Mouse (Mus musculus): ENCODE results near the gene Cflar. TPM values are rescaled to one million over a fixed set of nuclear protein-coding genes. Genes with fewer than 3 reads are reported as not detected.

Gene Cflar
- polyA plus RNA-seq, 1 experiment from 2014 or later, result 16.3 TPM

DNA sequence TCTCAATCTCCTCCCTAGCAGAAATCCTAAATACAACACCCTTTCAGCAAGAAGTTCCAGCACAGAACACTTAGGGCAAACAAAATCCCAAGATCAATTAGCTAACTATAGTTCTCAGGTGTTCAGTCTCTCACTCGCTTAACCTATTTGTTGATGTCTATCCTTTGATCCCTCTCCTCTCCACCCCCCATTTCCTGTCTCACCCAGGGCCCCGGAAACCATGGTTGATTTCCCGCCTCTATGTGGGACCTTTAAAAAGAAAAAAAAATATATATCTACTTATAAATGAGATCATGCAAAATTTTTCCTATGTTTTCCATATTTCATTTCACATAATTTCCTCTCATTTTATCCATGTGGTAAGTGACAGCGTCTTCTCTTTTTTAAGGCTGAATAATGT lies 9.7 kb downstream of the Cflar start:
- WGBS (ENCODE audit: insufficient replicate concordance), result 30% methylated on average over 4 of the region's 4 CpGs
- Histone ChIP-seq H3K27ac (replicated peaks) (no peak overlapping the region), H3K4me3 (replicated peaks) (no peak overlapping the region), H3K27me3 (no peaks in the 10 kb centered on the region), H3K36me3 (replicated peaks) (peaks cover 4% of the 10 kb centered on the region), H3K4me1 (replicated peaks) (peaks cover 45% of the 10 kb centered on the region), H3K4me2 (no peak overlapping the region), H3K9ac (no peak overlapping the region), H3K9me3 (replicated peaks) (no peaks in the 10 kb centered on the region)
- no peak for ATAC-seq (ENCODE audit: insufficient read depth)

DNA sequence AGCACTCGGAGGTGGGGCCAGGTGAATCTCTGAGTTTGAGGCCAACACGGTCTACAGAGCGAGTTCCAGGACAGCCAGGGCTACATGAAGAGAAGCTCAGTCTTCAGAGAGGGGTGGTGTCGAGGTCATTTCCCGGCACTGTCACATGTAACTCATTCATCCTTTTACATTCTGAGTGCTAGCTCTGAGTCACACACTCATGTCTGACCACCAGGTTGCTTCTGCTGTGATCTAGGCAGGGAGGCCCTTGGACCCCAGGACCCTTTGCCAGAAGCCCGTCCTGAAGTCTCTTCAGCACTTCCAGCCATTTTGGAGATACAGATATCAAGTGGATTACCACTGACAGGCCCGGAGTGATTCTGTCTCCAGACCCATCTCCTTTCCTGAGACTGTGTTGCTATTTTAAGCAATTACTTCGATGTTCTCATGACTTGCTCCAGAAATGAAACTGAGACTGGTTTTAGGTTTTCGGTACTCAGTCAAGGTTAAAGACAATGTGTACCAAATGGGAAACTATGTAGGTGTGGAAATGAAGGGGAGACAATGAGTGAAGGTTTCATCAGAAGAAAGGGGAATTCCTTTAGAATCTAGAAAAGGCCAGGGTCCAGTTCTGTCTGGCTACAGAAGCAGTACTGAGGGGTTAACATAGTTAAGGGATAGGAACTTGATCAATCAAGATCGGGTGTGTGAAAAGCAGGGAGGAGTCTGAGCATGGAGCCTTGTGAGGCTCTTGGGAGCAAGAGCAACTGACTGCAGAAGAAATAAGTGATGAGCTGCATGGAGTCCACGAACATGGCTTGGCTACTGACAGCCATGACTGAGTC lies 11.0 kb downstream of the Cflar start:
- ATAC-seq (ENCODE audit: insufficient read depth), result no peak
- H3K36me3 ChIP-seq (replicated peaks), result peaks cover 8% of the 10 kb centered on the region
- no peaks in the 10 kb centered on the region for H3K9me3 ChIP-seq (replicated peaks)
- no peaks in the 10 kb centered on the region for H3K27me3 ChIP-seq
- no peak overlapping the region for H3K4me2 ChIP-seq
- H3K4me1 ChIP-seq (replicated peaks), result peaks cover 37% of the 10 kb centered on the region
- WGBS (ENCODE audit: insufficient replicate concordance), result 62% methylated on average over 11 of the region's 11 CpGs
- H3K27ac ChIP-seq (replicated peaks), result no peak overlapping the region
- H3K4me3 ChIP-seq (replicated peaks), result no peak overlapping the region
- H3K9ac ChIP-seq, result no peak overlapping the region

DNA sequence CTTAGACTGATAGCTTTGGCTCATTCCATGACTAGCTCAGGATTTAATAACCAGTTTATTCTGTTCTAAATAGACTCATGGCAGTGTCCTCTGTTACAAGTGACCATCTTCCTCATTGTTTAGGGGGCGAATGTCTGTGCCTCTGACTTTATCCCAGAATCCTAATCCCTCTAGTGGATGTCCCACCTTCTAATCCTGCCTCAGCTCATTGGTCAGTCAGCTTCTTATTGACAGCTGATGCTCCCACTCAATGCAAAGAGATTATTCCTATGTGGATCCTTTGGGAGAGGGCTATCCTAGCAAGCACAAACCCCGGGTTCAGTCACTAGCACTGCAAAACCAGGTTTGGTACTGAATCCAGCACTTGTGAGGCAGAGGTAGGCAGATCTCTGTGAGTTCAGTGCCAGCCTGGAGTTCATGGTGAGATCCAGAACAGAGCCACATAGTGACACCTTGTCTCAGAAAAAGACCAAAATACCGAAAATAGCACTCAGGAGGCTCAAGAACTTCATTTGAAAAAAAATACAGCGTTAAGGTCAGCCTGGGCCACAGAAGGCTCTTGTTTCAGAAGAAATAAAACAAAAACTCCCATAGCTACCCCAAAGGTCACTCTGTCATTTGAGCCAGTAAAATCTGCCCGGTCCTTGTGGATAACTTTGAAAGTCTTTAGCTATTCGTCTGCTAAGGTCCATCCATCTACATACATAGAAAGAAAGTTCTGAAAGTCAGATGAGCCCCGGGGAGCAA lies 11.9 kb downstream of the Cflar start:
- no peaks in the 10 kb centered on the region for H3K27me3 ChIP-seq

DNA sequence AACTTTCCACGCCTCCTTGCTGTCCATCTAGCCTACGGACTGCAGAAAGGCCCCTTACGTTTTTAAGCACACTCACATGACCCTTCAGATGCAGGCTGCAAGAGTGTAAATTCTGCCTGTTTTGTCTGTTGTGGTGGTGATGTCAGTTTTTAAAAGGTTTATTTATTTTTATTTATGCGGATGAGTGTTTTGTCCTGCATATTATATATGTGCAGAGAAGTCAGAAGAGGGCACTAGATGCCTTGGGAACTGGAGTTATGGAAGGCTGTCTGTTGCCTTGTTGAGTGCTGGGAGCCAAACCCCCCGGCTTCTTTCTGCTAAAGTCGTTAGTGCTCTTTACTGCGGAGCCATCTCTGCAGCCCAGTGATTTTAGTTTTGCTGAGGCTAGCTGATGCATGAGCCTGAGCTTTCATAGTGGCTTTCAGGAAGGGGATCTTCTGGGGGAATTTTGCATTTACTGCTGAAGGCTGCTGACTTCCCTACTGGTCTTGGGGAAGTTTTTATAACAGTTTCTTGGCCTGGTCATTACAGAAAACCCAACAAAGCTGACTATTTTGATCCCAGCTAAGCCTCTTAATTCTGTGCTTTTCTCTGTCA lies 12.6 kb downstream of the Cflar start:
- no peak overlapping the region for H3K27ac ChIP-seq (replicated peaks)
- H3K27me3 ChIP-seq, result no peaks in the 10 kb centered on the region
- H3K36me3 ChIP-seq (replicated peaks), result peaks cover 23% of the 10 kb centered on the region
- H3K4me2 ChIP-seq, result no peak overlapping the region
- no peak for ATAC-seq (ENCODE audit: insufficient read depth)
- no peak overlapping the region for H3K4me3 ChIP-seq (replicated peaks)
- no peaks in the 10 kb centered on the region for H3K9me3 ChIP-seq (replicated peaks)
- H3K4me1 ChIP-seq (replicated peaks), result peaks cover 37% of the 10 kb centered on the region
- WGBS (ENCODE audit: insufficient replicate concordance), result 54% methylated on average over 7 of the region's 7 CpGs
- H3K9ac ChIP-seq, result no peak overlapping the region

More for the DNA sequence above, 11.9 kb downstream of the Cflar start:
- no peak for ATAC-seq (ENCODE audit: insufficient read depth)
- no peak overlapping the region for H3K9ac ChIP-seq
- peaks cover 17% of the 10 kb centered on the region for H3K36me3 ChIP-seq (replicated peaks)
- H3K4me2 ChIP-seq, result no peak overlapping the region
- no peak overlapping the region for H3K27ac ChIP-seq (replicated peaks)
- H3K4me1 ChIP-seq (replicated peaks), result peaks cover 41% of the 10 kb centered on the region
- no peaks in the 10 kb centered on the region for H3K9me3 ChIP-seq (replicated peaks)
- WGBS (ENCODE audit: insufficient replicate concordance), result 67% methylated on average over 7 of the region's 7 CpGs
- no peak overlapping the region for H3K4me3 ChIP-seq (replicated peaks)

DNA sequence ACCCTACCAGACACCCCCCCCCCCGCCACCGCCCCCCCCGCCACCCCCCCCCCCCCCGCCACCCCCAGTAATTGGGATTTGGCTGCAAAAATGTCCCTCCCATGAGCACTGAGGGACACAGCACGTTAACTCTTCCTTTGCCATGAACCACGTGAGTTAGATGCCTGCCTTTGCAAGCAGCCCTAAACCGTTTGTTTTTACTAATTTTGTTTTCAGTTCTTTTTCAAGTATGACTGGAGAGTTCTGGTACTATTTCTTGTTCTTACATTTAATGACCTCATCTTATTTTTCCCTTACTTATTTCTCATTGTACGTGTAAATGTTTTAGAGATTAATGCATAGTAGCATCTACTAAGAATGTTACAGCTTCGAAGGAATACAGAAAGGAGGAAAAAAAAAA lies 13.2 kb downstream of the Cflar start:
- WGBS (ENCODE audit: insufficient replicate concordance), result 54% methylated on average over 8 of the region's 9 CpGs
- no peak overlapping the region for H3K9ac ChIP-seq
- no peak overlapping the region for H3K27ac ChIP-seq (replicated peaks)
- ATAC-seq (ENCODE audit: insufficient read depth), result no peak
- H3K27me3 ChIP-seq, result no peaks in the 10 kb centered on the region
- no peak overlapping the region for H3K4me3 ChIP-seq (replicated peaks)
- peaks cover 30% of the 10 kb centered on the region for H3K36me3 ChIP-seq (replicated peaks)
- H3K4me2 ChIP-seq, result no peak overlapping the region
- peaks cover 31% of the 10 kb centered on the region for H3K4me1 ChIP-seq (replicated peaks)
- no peaks in the 10 kb centered on the region for H3K9me3 ChIP-seq (replicated peaks)

DNA sequence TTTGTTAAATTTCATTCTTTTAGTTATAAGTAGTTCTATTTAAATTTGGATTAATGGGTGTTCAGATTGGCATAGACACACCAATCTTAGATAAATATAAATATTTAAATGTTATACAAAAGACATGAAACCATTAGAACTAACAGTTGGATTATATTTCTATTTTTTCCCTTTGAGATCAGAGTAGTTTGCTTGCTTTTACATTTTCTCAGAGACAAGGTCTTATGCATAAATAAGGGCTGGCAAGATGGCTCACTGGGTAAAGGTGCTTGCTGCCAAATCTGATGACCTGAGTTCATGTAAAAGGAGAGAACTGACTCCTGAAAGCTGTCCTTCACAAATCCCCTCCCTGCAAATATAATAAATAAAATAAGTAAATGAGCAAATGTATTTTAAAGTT lies 13.8 kb downstream of the Cflar start:
- H3K4me1 ChIP-seq (replicated peaks), result peaks cover 26% of the 10 kb centered on the region
- ATAC-seq (ENCODE audit: insufficient read depth), result no peak
- H3K4me3 ChIP-seq (replicated peaks), result no peak overlapping the region
- no peak overlapping the region for H3K27ac ChIP-seq (replicated peaks)
- no peaks in the 10 kb centered on the region for H3K27me3 ChIP-seq
- no peaks in the 10 kb centered on the region for H3K9me3 ChIP-seq (replicated peaks)
- no peak overlapping the region for H3K9ac ChIP-seq
- no peak overlapping the region for H3K4me2 ChIP-seq
- H3K36me3 ChIP-seq (replicated peaks), result peaks cover 34% of the 10 kb centered on the region

DNA sequence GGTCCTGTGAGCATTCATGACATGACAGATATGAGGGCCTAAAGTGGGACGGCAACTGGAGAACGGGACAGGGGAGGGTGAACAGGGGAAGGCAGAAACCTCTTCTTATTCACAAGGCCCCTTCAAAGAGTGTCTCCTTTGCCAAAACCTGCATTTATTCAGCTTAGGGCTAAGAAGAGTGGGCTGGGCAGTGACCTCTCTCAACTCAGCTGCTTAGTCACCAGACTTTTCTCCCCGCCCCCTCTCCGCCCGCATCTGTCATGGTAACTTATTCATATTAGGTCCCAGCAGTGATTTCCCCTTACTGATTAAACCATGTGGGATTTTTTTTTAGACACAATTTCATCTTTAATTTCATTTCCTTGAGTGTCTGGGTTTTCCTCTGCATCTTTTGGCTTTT lies 14.5 kb downstream of the Cflar start:
- WGBS (ENCODE audit: insufficient replicate concordance), result 60% methylated on average over 5 of the region's 5 CpGs
- no peaks in the 10 kb centered on the region for H3K27me3 ChIP-seq
- no peaks in the 10 kb centered on the region for H3K9me3 ChIP-seq (replicated peaks)
- no peak overlapping the region for H3K27ac ChIP-seq (replicated peaks)
- H3K36me3 ChIP-seq (replicated peaks), result peaks cover 37% of the 10 kb centered on the region
- no peak overlapping the region for H3K9ac ChIP-seq
- H3K4me1 ChIP-seq (replicated peaks), result peaks cover 20% of the 10 kb centered on the region
- no peak overlapping the region for H3K4me2 ChIP-seq
- no peak overlapping the region for H3K4me3 ChIP-seq (replicated peaks)
- ATAC-seq (ENCODE audit: insufficient read depth), result no peak

DNA sequence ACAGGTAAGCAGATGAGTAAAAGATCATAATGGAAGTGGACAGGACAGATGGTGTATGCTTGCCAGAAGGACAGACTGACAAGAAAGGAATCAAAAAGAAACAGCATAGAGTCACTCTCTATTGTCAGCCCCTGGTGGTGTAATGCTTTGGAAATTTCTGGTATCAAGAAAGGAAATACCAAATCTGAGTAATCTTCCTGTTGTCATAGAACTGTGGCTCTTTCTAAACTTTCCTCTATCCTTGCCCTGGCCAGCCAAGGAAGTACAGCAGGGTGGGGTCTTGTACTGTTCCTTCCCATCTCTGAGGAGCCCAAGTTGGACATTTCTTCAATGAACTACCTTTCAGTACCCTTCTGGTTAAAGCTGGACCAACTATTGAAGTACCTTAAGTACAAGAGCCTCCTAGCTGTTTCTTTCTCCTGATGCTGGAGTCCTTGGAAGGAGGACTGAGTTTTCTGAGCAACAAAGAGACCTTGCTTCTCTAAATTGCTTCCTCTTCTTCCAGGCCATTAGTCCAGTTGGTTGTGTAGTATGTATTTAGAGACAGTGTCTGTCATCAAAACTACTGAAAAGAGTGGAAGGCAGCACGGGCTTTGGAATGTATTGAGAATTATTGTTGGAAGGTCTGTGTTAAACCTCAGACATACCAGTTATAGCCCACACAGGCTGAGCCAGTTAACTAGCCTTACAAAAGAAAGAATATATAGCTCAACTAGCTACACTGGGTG lies 15.9 kb downstream of the Cflar start:
- no peaks in the 10 kb centered on the region for H3K27me3 ChIP-seq
- WGBS (ENCODE audit: insufficient replicate concordance), result 60% methylated on average over 1 of the region's 1 CpGs
- H3K4me1 ChIP-seq (replicated peaks), result peaks cover 16% of the 10 kb centered on the region
- peak overlapping the region; percentile 1; the same call in 1 of the 2 replicates for H3K27ac ChIP-seq (replicated peaks)
- H3K9ac ChIP-seq, result no peak overlapping the region
- H3K4me2 ChIP-seq, result no peak overlapping the region
- H3K9me3 ChIP-seq (replicated peaks), result no peaks in the 10 kb centered on the region
- H3K36me3 ChIP-seq (replicated peaks), result peaks cover 43% of the 10 kb centered on the region
- no peak overlapping the region for H3K4me3 ChIP-seq (replicated peaks)
- ATAC-seq (ENCODE audit: insufficient read depth), result no peak

DNA sequence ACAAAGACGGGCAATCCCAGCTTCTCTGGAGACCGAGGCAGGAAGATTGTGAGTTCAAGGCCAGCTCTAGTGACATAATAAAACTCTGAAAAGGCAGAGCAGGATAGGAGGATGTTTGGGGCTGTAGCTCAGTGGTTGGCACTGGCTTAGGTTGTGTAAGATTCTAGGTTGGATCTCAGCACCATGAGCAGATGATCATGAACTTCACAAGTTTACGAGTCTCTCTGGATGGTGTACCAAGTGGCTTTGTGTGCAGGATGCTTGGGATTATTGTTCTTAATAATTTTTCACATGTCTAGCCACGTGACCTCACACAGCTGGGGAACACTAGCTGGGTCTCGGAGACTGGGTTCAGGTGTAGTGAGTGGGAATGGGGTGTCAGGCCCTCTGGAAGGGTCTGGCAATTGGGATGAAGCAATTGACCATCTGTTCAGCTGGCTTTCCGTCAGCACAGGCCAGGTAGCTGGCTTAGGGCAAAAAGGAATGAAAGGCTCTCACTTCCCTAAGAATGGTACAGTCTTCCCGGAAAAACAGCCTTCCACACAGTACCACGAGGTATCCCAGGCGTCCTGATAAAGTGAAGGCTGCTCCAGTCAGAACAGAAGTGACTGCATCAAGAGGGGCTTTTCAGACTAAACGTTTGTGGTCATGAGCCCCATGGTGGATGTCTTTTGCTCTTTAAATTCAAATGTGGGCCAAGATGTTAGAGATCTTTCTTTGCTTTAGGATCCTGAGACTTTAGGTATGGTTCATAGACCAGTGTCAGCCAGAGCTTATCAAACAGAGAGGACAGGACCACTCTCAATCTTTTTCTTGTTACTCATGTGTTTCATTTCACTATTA lies 16.7 kb downstream of the Cflar start:
- ATAC-seq (ENCODE audit: insufficient read depth), result no peak
- Histone ChIP-seq H3K9me3 (replicated peaks) (no peaks in the 10 kb centered on the region), H3K4me3 (replicated peaks) (no peak overlapping the region), H3K27ac (replicated peaks) (no peak overlapping the region), H3K27me3 (no peaks in the 10 kb centered on the region), H3K36me3 (replicated peaks) (peaks cover 43% of the 10 kb centered on the region), H3K4me2 (no peak overlapping the region), H3K9ac (no peak overlapping the region), H3K4me1 (replicated peaks) (peaks cover 10% of the 10 kb centered on the region)
- 67% methylated on average over 10 of the region's 10 CpGs for WGBS (ENCODE audit: insufficient replicate concordance)

DNA sequence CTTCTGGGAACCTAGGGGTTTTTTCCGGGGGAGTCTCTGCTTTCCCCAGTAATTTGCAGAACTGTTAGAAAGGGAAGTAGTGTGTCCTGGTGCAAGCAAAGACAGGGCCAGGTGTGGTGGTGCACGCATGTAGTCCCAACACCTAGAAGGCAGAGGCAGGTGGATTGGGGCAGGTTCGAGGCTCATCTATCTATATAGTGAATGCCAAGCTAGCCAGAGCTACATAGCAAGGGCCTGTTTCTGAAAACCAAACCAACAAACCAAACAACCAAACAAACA lies 17.2 kb downstream of the Cflar start:
- Histone ChIP-seq H3K9ac (no peak overlapping the region), H3K4me1 (replicated peaks) (peaks cover 10% of the 10 kb centered on the region), H3K4me3 (replicated peaks) (no peak overlapping the region), H3K27ac (replicated peaks) (no peak overlapping the region), H3K9me3 (replicated peaks) (no peaks in the 10 kb centered on the region), H3K4me2 (no peak overlapping the region), H3K36me3 (replicated peaks) (peaks cover 47% of the 10 kb centered on the region), H3K27me3 (no peaks in the 10 kb centered on the region)
- WGBS (ENCODE audit: insufficient replicate concordance), result 59% methylated on average over 3 of the region's 3 CpGs
- no peak for ATAC-seq (ENCODE audit: insufficient read depth)

All from liver, embryonic 15.5 days (tissue).